Mouse (Mus musculus) bone marrow macrophage, adult 2 months (primary cell): Measurements from ENCODE around the gene Nras. TPM values are rescaled to one million over a fixed set of nuclear protein-coding genes. Genes with fewer than 3 reads are reported as not detected.

ENCODE experiments used
- H3K27ac ChIP-seq: 2 replicates; pipeline ENCODE4 v1.5.1; 2012; ENCODE audit warnings: low read depth, low read length; ENCODE audit not compliant: insufficient read depth
- H3K4me1 ChIP-seq: 2 replicates; pipeline ENCODE4 v1.6.1; 2012; ENCODE audit warnings: low read length; ENCODE audit not compliant: control insufficient read depth, insufficient read depth
- H3K4me3 ChIP-seq: 2 replicates; pipeline ENCODE4 v1.5.1; 2012; ENCODE audit warnings: mild to moderate bottlenecking, low read length, moderate library complexity; ENCODE audit not compliant: insufficient read depth
- CTCF ChIP-seq: IDR thresholded peaks from 2 replicates; pipeline ENCODE4 v1.5.1; 2012; ENCODE audit warnings: low read depth, mild to moderate bottlenecking, low read length, moderate library complexity
- POLR2A ChIP-seq: IDR thresholded peaks from 2 replicates; pipeline ENCODE4 v1.6.1; 2012; ENCODE audit warnings: mild to moderate bottlenecking, low read depth, low read length, borderline replicate concordance
- polyA plus RNA-seq: library from polyadenylated mRNA; stranded (reverse); fragments of >200 nt; gene quantifications from 2 replicates; pipeline ENCODE4 v1.2.4, GENCODE M21; 2012; ENCODE audit not compliant: missing spikeins, insufficient read depth, insufficient read length

The Nras gene
- polyA plus RNA-seq, 1 experiment = 101 TPM

GRCm38 (mm10) chr3:103057752-103058151, 333 bp upstream of the Nras start:
- Histone ChIP-seq H3K4me1 (no peaks in the 10 kb centered on the region), H3K27ac (peak overlapping the region; percentile 33; the same call in 1 of the 2 replicates), H3K4me3 (peak overlapping the region; percentile 72)

GRCm38 (mm10) chr3:103066927-103067326, 8.8 kb downstream of the Nras start:
- no peak overlapping the region for H3K4me3 ChIP-seq
- H3K4me1 ChIP-seq = no peaks in the 10 kb centered on the region
- no peak overlapping the region for H3K27ac ChIP-seq
- TF ChIP-seq POLR2A (no peak), CTCF (no peak)

More at GRCm38 (mm10) chr3:103057752-103058151, 333 bp upstream of the Nras start:
- TF ChIP-seq POLR2A (no peak), CTCF (no peak)

- Histone ChIP-seq H3K27ac (no peak overlapping the region), H3K4me3 (no peak overlapping the region), H3K4me1 (no peaks in the 10 kb centered on the region)
- TF ChIP-seq CTCF (no peak), POLR2A (no peak)
Observed at GRCm38 (mm10) chr3:103068971-103069370, 10.9 kb downstream of the Nras start.

GRCm38 (mm10) chr3:103073771-103074170, 15.7 kb downstream of the Nras start, which contains the start of gene Ampd1:
Gene Ampd1, plus strand, starts transcription at chr3:103074014.
- Histone ChIP-seq H3K4me1 (no peaks in the 10 kb centered on the region), H3K27ac (no peak within 1 kb of the TSS), H3K4me3 (no peak within 1 kb of the TSS)
- TF ChIP-seq CTCF (no peak), POLR2A (no peak)

- H3K27ac ChIP-seq = no peak overlapping the region
- no peak overlapping the region for H3K4me3 ChIP-seq
- no peak for TF ChIP-seq POLR2A
- no peak for TF ChIP-seq CTCF
- H3K4me1 ChIP-seq = no peaks in the 10 kb centered on the region
Observed at GRCm38 (mm10) chr3:103075871-103076270, 17.8 kb downstream of the Nras start.

GRCm38 (mm10) chr3:103076476-103076875, 18.4 kb downstream of the Nras start:
- Histone ChIP-seq H3K4me1 (no peaks in the 10 kb centered on the region), H3K27ac (no peak overlapping the region), H3K4me3 (no peak overlapping the region)
- TF ChIP-seq CTCF (no peak), POLR2A (no peak)

- Histone ChIP-seq H3K27ac (no peak overlapping the region), H3K4me3 (no peak overlapping the region), H3K4me1 (no peaks in the 10 kb centered on the region)
- TF ChIP-seq POLR2A = no peak
- TF ChIP-seq CTCF = no peak
Observed at GRCm38 (mm10) chr3:103079301-103079700, 21.2 kb downstream of the Nras start.

GRCm38 (mm10) chr3:103081051-103081450, 23.0 kb downstream of the Nras start:
- TF ChIP-seq POLR2A = no peak
- no peak for TF ChIP-seq CTCF
- Histone ChIP-seq H3K4me3 (no peak overlapping the region), H3K27ac (no peak overlapping the region), H3K4me1 (no peaks in the 10 kb centered on the region)

- TF ChIP-seq POLR2A = no peak
- TF ChIP-seq CTCF = no peak
- no peak overlapping the region for H3K4me3 ChIP-seq
- no peaks in the 10 kb centered on the region for H3K4me1 ChIP-seq
- no peak overlapping the region for H3K27ac ChIP-seq
Observed at GRCm38 (mm10) chr3:103081861-103082453, 23.9 kb downstream of the Nras start.

- Histone ChIP-seq H3K4me3 (no peak overlapping the region), H3K27ac (no peak overlapping the region), H3K4me1 (no peaks in the 10 kb centered on the region)
- TF ChIP-seq POLR2A (no peak), CTCF (no peak)
Observed at GRCm38 (mm10) chr3:103082761-103083160, 24.7 kb downstream of the Nras start.
